Mouse (Mus musculus): ENCODE measurements around the gene Atp8a2. TPM values are rescaled to one million over a fixed set of nuclear protein-coding genes. Genes with fewer than 3 reads are reported as not detected.
A peak's percentile ranks its signal among the peaks of the same experiment; 100 is the strongest.
"Not testable (repeated sequence)": the region's sequence is repeated elsewhere in the genome, so short reads cannot be mapped to it uniquely, and the experiment has no call there.

The Atp8a2 gene
- total RNA-seq, 2 experiments from 2014 or later = 42.5 to 44.8 TPM

DNA sequence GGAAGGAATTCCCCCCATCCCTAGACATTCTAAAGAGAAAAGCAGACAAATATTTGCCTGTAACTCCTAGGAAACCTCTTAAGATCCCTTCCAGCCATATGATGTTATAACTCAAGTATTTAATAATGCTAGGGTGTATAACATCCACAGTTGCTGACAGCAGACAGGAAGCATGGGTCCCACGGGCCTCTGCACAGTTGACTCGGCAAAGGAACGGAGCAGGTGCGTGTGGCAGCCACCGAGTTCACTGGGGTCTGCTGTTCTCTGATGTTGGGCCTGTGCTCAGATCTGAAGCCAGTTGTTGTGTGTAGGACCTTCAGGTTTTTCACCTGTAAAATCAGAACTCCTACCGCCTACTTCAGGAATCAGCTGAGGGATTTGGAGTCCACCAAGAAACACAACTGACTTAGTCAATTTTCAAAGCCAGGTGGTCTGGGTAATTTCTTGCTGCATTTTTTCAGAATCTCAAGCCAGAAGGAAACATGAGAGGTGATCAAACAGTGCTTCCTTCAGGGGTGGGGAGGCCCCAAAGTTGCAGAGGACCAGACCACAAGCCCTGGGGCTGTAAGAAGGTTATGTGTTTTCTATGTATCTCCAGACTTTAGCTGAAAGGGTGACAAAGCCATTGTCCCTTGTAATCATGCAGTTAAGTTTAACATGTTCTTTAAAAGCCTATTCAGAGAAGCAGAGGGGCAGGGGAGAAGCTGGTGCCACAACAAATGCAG, 338.3 kb downstream of the Atp8a2 start:
- no peak for DNase-seq (ENCODE audit: low spot score in 2 of 2)

DNA sequence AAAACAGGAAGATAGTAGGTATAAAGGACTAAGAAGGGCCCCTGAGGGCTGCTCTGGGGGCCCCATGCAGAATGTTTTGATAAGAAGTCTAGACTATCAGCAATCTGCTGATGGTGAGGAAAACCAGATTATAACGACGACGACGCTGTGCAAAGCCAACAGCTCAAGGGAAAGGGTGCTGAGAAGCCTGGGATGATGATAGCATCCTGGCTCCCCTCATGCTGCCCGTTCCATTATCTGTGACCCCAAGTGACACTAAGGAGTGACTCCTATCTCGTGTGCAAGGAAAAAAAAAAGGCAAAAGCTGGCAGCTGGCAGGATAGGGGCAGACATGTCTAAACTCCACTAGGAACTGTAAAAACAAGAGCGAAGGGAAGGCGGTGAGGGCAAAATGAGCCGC, 343.8 kb downstream of the Atp8a2 start:
- DNase-seq (ENCODE audit: low spot score in 2 of 2) = no peak

DNA sequence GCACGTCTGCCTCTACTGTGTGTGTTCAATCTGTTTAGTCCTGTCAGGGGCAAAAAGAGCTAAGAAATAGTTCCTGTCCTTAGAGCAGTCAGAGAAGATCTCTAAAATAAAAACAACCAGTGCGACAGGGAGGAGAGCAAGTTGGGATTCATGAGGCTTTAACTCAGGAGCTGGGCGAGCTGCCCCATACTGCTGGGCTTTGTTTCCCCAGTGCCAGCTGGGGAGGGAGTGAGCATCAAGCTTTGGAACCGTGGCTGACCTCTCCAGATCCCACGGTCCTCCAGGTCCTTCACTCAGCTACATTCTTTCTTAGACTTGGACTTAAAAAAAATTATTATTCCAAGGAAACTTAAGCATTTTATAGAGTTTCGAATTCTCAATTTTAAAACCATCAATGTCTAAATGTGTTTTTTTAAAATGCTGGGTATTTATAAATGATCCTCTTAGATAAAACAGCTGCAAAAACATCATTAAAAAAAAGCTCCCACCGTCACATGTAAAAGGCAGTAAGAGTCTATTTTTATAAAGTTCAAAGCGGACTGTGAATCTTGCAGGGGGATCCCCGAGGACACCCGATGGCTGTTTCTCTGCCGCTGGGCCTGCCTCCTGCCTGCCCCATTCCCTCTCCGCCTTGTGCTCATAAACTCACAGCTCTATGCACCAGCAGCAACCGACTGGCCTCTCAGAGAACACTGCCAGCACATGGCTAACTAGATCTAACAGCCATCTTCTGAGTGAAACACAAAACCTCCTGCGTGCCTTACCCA, 350.2 kb downstream of the Atp8a2 start:
- no peak for DNase-seq (ENCODE audit: low spot score in 2 of 2)

DNA sequence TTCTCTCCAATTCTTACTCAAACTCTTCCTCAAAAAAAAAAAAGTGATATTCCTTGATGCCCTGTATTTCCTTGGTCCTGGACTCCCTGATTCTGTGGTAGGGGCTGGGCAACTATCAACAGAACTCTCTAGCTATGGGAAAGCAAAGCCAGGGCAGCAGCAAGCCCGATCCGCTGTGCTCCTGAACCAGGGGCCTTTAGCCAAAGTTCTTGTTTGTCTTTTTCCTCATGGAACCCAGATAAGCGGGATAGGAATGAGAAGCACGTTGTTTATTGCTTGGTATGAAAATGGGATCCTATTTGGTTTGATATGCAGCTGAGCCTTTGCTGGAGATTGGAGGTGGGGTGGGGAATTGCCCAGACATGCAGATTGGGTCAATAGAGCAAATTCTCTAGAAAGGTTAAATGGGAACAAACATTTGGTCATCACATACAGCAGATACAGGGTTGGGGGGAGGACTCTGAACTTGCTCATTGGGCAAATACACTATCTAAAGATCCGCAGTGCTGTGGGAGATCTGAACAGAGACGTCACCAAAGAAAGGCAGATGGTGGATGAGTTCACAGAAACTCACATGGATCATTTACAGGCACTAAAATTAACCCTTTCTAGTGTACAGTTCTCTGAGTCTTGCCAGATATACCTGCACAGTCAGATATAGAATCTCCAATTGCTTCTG, 353.6 kb downstream of the Atp8a2 start:
- DNase-seq (ENCODE audit: low spot score in 2 of 2) = no peak

DNA sequence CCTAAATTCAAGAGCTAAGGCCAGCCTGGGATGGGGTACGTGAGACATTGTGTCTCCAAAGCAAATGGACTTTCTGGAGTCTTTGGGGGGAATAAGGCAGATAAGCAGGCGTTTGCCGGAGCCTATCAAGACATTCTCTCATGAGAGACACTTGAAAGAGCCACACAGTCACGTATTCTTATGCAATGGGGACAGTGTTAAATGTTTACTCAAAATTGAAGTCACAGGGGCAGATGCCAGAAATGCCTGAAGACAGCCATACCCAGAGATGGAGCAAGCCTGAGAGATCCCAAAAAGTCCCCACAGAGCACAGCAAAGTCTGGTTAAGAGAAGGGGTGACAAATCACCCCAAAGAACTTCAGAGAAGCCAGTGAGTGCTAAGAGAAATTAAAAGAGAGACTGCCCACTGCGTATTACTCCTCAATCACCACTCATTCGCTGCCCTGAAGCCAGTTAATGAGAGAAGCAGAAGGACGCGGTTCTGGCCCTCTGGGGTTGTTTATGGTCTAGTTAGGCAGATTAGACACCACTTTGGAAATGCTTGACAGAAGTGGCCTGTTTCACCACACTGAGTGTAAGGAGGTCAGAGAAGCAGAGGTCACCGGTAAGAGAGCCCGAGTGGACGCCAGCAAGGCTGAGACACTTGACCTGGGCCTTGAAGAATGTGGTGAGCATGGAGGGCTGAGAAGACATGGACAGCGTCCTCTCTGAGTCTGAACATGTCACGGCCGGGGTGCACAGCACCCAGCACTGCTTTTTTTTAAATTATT, 356.8 kb downstream of the Atp8a2 start:
- no peak for DNase-seq (ENCODE audit: low spot score in 2 of 2)

DNA sequence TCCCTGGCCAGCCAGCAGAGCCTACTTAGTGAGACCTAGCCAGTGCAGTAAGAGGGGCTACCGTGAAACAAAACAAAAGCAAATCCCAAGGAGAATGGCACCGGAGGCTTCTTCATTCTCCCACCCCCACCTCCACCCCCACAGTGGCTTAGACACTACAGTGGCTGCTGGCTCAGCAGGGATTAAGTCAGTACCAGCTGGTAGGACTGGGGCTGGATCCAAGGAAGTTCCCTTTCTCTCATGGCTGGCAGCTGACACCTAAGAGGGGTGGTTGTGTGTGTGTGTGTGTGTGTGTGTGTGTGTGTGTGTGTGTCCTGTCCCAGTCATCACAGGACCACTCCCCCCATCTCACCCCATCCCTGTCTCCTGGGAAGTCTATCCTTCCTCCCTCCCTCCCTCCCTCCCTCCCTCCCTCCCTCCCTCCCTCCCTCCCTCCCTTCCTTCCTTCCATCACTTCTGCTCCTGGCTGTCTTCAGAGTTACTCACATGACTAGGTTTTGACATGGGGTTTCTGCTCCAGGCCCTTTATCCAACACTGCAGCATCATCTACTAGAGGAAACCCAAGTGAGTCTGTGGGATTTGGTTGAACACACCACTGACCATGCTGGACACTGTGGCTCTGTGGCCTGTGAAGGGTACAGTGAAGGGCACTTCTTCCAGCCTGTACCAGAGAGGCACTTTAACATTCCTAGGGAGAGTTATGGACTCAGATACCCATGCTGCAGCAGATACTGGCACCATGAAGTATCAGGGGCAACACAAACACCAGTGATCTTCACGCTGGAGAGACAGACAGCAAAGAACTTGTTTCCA, 358.3 kb downstream of the Atp8a2 start:
- not testable (repeated sequence) for DNase-seq (ENCODE audit: low spot score in 2 of 2)

DNA sequence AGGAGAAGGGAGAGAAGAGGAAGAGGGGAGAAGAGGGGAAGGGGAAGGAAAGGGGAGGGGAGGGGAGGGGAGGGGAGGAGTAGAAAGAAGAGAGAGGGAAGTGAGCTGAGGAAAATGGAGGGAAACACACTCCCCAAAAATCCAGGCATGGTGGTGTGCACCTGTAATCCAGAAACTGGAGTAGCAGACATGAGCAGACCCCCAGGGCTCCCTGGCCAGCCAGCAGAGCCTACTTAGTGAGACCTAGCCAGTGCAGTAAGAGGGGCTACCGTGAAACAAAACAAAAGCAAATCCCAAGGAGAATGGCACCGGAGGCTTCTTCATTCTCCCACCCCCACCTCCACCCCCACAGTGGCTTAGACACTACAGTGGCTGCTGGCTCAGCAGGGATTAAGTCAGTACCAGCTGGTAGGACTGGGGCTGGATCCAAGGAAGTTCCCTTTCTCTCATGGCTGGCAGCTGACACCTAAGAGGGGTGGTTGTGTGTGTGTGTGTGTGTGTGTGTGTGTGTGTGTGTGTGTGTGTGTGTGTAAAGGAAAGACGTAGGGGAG, 359.2 kb downstream of the Atp8a2 start:
- DNase-seq (ENCODE audit: low spot score in 2 of 2) = not testable (repeated sequence)

DNA sequence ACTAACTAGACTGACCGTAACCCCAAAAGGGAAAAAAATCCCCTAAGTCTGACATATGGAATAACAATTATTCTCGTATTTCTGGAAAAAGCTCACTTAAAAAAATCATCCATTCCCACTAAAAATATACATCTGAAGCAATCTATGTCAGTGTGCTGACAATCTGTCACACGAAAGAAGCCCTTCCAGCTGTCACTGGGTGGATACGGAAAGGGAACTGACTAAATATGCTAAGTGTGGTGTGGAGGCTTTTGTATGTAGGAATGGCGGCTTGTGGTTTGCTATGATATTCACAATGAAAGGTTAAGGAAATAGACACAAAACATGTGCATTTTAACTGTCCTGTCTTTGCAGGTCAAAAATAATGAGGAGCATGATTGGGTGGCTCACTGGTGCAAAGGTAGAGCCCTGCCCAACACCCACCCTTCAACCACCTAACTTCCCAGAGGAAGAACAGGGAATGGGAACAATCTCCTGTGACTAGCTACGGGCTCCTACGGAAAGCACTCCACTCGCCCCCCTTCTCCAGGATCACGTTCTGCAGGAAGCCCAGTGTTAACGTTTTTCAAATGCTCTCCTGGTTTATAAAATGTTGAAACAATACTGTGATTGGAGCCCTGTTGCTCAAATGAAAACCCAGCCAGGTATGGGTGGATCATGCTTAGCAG, 360.0 kb downstream of the Atp8a2 start:
- DNase-seq (ENCODE audit: low spot score in 2 of 2) = peak in 1 of 2 experiments; percentile 6

DNA sequence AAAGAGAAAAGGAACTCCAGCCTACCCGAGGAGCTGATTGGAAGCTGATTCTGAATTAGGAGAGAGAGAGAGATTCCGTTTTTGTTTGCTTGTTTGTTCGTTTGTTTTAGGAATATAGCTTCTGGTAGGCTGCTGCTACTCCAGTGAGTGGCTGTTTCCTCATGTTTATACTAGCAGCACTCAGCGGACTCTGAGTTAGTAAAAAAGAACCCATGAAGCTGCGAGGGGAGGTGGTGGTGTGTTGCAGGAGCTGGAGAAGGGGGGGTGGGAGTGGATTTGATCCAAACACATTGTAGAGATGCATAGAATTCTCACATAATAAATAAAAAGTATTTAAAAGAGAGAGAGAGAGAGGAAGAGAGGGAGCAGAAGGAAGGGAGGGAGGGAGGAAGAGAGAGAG, 367.4 kb downstream of the Atp8a2 start:
- DNase-seq (ENCODE audit: low spot score in 2 of 2) = no peak

DNA sequence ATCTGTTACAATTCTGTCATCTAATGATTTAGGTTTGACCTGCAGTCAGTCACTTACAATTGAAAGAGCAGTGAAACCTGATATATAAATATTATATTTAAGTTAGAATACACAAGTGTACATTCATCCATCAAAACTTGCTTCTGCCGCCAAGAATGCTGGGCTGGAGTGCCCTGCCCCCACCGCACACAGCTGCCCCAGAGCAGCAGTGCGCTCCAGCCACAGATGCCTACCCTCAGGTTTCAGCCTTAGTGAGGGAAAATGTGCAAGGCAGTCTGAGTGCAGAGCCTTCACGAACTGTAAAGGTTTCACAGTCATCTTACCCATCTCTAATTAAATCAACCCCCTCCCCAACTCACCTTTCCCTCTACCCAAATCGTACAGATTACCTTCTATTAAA, 369.6 kb downstream of the Atp8a2 start:
- no peak for DNase-seq (ENCODE audit: low spot score in 2 of 2)

DNA sequence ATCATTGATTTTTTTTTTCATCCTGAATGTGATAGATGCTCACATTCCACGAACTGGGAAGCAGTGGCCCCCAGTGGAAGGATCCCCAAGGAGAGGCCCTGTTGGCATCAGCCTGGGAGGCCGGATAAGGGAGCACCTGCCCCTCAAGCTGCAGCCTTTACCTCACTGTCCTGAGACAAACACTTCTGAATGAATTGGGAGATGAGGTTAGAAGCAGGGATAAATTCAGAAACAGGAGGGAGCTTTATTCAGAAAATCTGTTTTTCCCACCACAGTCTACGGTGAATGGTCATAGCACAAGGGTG, 376.9 kb downstream of the Atp8a2 start:
- no peak for DNase-seq (ENCODE audit: low spot score in 2 of 2)

DNA sequence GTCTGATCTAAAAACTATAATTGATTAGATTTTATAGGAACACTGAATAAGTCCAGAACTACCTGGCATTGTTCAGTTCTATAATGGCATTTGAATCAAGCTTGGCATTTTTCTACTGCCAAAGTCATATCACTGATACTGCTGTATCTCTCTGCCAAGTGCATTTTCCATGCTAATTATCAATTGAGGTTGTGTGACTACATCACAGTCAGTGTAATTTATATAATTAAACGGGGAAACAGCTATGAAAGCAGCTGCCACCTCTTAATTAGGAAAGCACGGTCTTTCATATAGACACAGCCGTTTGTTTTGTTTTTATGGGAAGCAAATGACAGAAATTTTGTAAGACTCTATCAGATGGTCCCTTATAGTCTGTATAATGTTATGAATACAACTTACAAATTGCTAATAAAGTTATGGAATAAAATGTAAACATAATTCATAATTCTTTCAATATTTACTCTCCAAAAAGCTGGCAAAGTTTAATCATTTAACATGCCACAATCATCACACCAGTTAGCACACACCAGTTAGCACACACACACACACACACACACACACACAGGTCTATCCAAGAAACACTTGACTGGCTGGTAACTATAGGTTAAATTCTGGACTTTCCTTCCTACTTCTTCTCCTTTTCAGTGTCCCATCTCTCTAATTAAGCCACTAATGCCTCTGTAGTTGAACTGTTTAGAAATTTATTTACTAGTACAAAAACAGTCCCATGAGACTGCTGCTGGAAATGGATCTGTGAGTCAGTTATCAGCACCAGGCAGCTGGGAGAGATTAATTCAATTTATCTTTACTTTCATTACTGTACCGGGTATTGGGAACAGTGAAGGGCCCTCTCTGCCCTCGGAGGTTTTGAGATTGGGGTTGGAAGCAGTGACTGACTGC, 377.5 kb downstream of the Atp8a2 start:
- no peak for DNase-seq (ENCODE audit: low spot score in 2 of 2)

DNA sequence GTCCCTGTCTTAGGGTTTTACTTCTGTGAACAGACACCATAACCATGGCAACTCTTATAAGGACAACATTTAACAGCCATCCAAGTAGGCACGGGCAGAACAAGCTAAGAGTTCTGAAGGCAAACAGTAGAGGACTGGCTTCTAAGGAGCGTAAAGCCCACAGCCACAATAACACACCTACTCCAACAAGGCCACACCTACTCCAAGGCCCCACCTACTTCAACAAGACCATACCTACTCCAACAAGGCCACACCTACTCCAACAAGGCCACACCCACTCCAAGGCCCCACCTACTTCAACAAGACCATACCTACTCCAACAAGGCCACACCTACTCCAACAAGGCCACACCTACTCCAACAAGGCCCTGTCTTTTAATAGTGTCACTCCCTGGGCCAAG, 386.7 kb downstream of the Atp8a2 start:
- not testable (repeated sequence) for DNase-seq (ENCODE audit: low spot score in 2 of 2)

DNA sequence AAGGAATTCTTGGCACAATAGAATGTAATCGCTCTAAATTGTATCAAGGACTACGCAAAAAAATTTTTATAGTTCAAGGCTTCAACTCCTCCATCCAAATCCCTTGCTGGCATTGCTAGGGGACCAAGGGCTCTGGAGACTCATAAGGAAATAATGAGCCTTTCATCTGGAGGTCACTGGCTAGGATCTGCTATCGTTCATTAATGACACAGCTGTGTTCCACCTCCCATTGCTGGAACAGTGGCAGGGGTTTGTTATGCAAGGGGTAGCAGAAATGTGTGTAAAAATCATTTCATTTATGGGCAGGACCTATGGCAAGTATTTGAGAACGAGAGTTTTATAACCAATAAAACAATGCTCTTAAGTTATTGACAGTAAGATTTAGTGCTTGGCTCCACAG, 387.2 kb downstream of the Atp8a2 start:
- DNase-seq (ENCODE audit: low spot score in 2 of 2) = no peak

DNA sequence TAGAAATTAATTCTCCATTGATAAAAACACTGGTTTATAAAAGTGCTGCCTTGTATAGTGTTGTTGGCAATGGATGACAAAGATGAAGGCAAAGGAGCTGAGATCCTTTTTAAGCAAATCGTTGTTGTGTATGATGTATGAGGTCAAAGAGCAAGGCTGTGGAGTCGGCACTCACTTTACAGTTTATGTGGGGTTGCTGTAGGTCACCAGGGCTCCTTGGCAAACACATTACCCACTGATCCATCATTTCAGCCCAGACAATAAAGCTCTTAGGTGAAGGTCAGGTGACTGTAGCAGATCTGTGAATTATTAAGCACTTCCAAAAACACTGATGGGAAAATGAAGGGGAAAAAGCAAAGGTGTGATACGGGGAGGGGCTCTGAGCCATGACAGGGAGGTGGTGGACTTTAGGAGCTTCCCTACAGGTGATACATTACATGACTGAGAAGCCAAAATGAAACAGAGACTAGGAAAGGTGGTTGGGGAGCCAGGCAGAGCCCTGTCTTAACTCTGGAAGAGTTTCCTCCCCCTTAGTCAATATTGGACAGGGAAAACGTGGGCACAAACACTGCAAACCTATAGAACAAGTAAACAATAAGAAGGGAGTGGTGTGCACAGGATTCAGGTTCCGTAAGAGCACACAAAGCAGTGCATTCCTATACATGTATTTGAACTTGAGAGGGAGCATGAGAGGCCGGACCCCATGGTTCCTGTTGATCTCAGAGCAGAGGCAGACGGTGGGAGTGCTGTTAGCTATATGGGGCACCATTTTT, 389.3 kb downstream of the Atp8a2 start:
- no peak for DNase-seq (ENCODE audit: low spot score in 2 of 2)

DNA sequence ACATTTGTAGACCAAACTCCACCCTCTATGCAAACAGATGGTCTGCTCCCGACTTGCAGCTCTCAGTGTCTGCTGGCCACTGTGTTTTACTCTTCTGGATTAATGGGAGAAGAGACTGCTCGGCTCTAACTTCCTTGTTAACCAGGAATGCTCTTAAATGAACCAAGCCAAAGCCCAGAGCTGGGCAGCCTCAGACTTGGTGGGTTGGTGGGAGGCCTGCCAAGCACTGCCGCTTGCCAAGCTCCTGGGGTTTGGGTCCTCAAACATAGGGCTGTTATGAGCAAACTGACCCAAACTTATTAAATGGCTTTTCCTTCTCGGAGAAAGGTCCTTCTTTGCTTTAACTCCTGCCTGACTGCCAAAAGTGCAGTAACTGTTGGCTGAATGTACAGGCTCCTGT, 390.1 kb downstream of the Atp8a2 start:
- DNase-seq (ENCODE audit: low spot score in 2 of 2) = peak; percentile 3 to 30

DNA sequence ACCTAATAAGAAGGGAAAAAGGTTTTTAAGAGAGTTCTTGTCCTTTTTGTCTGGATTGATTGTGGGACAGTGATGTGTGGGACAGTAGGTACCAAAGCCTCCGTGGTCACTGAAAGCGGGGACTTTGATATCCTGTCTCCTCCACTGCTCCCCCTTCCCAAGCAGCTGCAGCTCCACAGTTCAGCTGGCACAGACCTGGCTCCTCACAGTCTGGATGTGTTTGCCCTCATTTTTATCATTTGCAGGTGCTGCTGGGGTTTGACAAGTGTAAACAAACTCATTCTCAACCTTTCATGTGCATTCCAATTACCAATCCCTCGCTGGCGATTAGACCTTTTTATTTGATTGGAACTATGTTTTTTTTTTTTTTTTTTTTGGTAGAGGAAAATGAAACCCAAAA, 390.8 kb downstream of the Atp8a2 start:
- DNase-seq (ENCODE audit: low spot score in 2 of 2) = no peak

DNA sequence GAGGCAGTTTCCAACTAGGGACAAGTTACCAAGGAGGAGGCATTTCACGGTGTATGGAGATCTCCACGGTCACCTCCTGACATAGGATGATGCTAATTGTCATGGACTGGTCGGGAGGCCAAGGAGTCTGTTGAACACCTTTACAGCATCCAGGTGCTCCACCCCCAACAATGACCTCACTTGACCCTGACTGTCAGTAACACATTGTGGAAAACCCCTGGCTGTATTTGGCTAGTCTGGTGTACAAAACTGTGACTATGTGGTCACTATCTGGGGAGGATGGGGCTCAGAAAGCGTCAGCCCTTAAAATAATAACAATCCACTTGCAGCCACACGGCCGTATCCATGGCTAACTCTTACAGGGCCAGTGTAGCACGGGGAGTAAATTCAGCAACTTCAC, 391.3 kb downstream of the Atp8a2 start:
- no peak for DNase-seq (ENCODE audit: low spot score in 2 of 2)
